Mouse (Mus musculus): ENCODE measurements around the gene Gnb1.
A peak's percentile ranks its signal among the peaks of the same experiment; 100 is the strongest.
"Not testable (repeated sequence)": the region's sequence is repeated elsewhere in the genome, so short reads cannot be mapped to it uniquely, and the experiment has no call there.

The Gnb1 gene

DNA sequence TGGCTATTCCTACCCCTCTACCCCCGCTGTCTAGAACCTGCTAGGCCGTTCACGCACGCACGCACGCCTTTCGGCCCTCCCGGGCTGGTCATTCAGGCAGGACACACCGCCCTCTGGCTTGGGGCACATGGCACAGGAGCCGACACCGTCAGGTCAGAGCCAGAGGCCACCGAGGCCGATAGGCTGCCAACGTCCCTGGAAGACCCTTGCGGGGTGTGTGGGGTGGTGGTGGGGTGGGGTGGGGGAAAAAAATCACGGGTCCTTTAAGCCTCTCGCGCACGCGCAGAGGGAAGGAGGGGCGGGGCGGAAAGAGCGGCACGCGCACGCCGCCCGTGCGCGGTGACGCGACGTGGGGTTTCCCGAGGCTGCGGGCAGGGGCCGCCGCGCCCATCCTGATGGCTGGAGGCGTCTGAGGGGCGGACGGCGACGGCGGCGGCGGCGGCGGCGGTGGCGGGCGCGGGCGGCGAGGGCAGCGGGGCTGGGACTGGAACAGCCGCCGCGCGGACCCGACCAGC is at the start of gene Gnb1:
Gnb1 (plus strand) TSS at position 372 of the 515 bp plus-strand sequence.
- peak; percentile 69 for DNase-seq (ENCODE audit: low spot score)

DNA sequence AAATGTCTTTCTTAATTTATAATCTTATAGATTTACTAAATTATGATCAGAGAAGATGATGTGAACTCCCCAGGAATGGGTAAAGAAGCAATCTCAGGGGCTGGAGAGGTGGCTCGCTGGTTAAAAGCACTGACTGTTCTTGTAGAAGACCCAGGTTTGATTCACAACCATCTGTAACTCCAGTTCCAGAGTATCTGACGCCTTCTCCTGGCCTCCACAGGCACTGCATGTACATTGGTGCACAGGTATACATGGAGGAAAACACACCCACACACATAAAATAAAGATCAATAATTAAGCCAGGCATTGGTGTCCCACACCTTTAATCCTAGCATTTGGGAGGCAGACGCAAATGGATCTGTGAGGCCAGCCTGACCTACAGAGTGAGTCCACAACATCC is 48.4 kb upstream of the Gnb1 start:
- no peak for DNase-seq (ENCODE audit: low spot score)

DNA sequence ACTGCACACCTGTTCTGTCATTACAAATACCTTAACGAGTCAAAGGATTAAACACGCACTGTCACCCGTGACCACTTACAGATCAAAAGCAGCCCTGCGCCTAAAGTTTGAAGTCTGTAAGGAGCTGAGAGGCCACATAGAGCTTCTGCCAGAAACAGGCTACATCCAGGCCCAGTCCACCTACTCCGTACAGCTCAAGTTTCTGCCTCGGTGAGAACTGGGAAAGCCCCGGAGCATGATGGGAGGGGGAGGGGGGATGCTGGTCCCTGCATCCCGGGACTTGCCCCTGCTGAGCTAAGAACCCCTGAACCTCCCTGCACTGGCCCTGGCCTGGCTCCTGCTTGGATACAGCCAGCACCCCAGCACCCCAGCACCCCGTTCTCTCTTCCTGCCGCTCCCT is 39.6 kb upstream of the Gnb1 start:
- no peak for DNase-seq (ENCODE audit: low spot score)

DNA sequence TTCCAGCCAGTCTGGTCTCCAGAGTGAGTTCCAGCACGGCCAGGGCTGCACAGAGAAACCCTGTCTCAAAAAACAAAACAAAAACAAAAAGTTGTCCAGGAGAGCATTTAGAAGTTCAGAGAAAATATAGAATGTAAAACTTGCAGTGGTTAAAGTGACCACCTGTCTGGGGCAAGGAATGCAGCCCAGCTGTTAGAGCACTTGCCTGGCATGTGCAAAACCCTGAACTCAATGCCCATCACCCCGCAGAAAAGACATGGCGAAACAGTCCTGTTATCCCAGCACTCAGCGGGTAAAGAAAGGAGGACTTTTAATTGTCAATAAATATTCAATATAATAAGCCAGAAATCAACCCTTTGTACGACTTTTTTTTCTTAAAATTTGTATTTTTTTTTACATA is 32.6 kb upstream of the Gnb1 start:
- DNase-seq (ENCODE audit: low spot score), result no peak

DNA sequence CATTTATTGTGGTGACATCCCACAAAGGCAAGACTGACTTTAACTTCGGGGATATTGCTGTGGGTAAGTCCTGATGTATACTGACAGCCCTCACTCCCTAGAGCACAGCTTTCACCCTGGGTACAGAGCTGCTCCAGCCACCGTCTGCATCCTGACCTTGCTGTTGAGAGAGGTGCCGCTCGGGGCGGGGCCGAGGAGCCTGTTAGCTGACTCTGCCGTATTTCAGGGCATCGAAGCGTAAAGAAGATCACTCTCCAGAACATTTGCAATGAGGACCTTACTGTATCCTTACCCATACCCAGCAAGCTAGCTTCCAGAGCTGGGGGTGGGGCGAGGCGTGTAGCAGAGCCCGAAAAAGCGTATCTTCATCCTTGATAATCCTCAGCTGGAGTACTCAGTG is 28.1 kb upstream of the Gnb1 start:
- DNase-seq (ENCODE audit: low spot score), result no peak

DNA sequence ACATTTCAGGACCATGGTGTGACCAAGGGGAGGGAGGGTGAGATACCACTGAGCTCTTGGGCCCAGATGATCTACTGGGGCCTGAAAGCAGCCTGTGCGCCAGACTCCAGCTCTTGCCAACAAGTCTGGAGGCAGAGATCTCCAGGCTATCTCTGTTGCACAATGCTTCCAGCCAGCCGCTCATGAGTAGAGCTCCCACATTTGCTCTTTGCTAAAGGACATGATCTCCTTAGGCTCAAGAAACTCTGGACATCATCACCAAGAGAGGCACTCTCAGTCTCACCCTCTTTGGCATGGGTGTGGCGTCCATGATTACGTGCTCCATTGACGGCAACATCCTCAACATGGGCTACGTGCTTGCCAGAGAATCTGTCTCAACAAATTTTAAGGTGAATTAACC is 27.6 kb upstream of the Gnb1 start:
- no peak for DNase-seq (ENCODE audit: low spot score)

DNA sequence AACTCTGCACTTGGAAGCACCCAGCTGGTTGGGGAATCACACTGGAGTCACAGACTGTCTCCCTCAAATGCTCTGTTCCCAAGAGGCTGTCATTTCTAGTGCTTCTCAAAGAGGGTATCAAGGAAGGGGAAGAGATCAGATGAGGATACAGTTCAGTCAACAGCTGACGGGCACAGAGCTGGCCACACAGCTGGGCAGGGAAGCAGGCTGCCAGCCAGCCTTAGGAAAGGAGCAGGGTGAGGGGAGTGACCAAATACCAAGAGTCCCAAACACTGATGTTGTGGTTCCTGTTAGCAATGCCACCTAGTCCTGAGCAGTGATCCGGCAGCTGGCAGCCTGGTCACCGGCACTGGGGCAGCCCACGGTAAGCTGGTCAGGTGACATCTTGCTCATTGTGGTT is 27.1 kb upstream of the Gnb1 start:
- DNase-seq (ENCODE audit: low spot score), result no peak

DNA sequence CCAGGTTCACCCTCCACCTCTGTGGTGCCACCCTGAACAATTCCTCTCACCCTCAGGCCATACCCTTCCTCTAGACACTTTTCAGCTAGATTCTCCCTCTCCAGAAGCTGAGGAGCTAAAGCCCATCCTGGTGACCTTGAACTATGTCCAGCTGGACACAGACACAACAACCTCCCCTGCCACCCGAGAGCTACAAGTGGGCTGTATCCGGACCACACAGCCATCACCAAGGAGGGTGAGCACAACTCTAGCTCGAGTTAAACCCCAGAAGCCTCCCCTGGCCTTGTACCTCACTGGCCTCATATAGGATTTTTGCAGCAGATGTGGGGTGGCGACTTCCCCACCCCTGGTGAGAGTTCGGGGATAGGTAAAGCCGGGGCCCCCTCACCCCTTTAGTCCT is 25.6 kb upstream of the Gnb1 start:
- no peak for DNase-seq (ENCODE audit: low spot score)

DNA sequence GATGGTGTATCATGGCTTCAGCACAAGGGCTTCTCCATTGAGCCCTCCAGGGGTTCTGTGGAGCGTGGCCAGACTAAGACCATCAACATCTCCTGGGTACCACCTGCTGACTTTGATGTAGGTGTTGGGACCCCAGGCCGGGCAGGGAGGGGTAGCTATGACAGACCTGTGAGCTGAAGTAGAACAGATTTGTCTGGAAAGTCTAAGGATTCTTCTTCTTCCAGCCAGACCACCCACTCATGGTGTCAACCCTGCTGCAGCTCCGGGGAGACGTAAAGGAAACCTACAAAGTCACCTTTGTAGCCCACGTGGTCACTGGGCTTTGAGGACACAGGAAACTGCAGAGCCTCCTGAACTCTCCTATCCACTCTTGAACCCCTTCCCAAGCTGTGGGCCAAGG is 25.1 kb upstream of the Gnb1 start:
- no peak for DNase-seq (ENCODE audit: low spot score)

DNA sequence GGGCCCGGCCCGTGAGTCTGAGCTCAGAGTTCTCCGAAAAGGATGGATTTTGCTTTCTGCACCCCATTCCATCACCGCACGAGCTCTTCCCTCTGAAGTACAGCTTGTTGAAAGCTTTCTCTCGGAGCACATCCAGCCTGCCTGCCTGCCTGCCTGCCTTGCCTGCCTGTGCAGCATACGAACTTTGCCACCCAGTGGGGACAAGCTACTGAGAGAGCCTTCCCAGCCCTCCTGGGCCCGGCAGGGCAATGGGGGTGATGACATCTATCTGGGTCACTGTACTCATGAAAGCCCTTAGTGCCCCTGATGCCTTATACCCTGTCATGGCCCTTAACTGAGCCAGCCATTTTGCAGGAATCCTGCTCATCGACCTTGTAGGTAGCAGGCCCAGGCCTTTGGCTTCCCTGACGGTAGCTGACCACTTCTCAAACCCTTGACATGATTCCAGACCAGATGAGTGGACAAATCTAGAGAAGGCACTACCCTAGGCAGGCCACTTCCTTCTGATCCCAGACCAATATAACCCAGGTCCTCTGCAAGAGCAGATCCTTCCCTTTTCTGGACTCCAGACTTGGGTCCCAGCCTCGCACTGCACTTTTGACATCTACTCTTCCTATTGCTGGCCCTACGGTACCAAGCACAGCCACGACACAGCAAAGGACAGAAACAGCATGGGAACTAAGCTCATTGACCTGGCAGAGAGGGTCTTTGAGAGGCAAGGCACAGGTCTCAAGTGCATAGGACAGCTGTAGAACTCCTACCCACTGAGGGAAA is 23.7 kb upstream of the Gnb1 start:
- DNase-seq (ENCODE audit: low spot score), result no peak

DNA sequence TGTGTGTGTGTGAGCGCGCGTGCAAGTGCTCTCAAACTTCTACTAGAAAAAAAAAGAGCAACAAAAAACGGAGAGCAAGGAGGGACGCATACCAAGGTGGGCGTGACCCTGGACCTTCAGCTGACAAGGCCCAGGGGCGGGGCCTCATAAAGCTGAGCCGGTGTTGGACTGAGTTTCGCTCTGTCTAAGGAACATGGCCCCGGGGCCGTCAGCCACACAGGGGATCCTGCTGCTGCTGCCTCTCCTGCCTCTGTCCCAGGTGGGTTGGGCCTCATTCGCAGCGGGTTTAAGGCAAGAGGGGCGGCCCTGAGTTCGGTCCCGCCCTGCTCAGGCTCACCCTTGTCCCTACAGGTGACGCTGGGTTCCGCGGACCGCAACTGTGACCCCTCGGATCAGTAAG is 22.2 kb upstream of the Gnb1 start, which contains the start of gene Tmem52:
Tmem52 (plus strand) TSS at position 163 of the 400 bp plus-strand sequence.
- no peak for DNase-seq (ENCODE audit: low spot score)

DNA sequence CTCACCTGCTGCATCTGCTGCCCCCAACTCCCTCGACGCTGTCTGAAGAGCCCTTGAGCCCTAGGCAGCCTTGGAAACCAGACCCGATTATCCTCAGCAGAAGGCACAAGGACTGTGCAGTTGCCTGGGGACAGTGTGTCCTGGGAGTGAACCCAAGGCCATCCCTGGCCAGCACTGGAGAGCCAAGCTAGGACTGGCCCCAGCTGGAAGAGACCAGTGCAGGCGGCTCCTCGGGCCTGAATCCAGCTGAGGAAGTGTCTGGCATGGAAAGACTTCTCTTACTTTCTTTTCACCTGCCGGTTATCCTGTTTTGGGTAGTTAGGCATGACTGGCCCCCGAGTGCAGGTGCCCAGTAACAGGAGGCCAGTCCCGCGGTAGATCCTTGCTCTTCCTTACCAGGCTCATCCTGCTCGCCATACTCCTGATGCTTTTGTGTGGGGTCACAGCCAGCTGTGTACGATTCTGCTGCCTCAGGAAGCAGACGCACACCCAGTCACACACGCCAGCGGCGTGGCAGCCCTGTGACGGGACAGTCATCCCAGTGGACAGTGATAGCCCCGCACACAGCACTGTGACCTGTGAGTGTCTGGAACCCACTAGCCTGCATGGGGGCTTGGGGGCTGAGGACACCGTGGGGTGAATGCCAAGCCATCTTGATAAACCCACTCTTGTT is 21.4 kb upstream of the Gnb1 start:
- no peak for DNase-seq (ENCODE audit: low spot score)

DNA sequence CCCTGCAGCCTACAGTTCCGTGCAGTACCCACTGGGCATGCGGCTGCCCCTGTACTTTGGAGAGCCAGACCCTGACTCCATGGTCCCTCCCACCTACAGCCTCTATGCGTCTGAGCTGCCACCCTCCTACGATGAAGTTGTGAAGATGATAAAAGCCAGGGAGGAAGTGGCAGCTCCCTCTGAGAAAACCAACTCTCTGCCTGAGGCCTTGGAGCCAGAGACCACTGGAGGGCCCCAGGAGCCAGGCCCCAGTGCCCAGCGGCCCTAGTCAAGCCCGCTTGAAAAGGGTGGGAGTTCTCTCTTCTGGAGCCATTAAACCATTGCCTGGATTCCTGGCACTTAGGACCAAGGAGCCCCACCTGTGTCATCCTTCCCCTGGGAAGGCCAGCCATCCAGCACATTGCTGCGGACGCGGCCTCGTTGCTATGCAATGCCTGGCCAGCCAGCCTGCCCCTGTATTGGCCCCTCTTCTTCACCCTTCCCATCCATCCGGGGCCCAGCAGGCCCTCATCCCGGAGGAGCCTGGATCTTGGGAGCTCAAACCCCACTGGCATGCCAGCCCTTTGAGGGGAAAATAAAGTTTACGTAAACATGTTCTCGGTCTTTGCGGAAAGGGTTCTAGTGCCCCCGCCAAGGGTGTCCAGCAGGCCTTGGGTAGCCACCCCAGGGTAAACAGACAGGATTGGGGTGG is 20.8 kb upstream of the Gnb1 start:
- no peak for DNase-seq (ENCODE audit: low spot score)

DNA sequence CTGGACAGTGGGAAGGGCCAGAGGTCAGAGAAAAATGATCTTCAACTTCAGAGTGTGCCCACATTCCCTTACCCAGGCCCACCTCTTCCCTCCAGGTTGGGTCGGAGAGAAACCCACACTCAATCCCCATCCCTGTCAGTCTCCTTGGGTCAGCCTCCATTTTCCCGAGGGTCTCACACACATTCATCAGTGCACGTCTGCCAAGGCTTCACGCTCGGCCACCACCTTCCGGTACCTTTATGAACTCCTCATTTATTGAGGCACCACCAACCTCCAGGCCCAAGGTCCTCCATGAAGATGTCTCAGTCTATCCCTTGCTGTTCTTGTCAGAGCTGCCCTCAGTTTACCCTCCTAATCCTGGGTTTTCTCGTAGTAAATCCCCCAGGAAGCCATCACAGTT is 20.2 kb upstream of the Gnb1 start:
- no peak for DNase-seq (ENCODE audit: low spot score)

DNA sequence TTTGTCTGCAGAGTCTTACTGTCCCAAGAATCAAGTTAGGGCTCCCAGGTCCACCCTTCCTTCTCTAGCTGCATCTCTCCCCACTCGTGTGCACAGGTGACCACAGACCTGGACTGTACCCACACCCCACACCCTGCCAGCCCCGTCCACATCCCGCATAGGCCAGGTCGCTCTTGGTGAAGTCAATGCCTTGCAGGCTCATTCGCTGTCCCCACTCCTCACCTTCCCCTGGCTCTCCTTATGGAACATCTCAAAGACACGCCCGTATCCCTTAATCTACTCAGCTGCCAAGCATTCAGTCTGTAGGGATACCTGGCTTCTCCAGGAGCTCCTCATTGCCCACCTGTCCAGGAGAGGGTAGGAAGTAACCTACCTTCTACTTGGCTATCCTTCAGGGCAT is 19.8 kb upstream of the Gnb1 start:
- no peak for DNase-seq (ENCODE audit: low spot score)

DNA sequence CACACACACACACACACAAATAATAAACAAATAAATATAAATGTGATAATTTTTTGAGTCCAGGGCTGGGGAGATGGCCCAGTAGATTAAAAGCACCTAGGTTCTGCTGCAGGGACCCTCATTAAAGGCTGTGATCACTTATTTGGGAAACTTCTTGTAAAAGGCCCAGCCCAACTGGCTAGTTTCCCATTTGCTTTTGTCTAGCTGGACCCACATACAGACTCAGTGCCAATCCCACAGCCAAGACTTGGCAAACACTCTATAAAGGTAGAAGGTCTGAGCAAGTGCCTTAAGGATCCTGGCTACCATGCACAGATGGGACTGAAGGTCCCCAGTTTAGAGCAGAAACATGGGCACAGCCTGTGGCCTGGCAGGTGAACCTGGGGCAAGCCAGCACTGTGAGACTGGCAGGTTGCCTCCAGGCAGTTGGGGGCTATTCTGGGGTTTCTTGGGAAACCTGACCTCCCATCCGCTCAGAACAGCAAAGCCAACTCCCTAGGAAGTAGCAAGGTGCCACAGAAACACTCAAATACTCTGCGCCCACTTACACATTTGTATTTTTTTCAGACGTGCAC is 18.4 kb upstream of the Gnb1 start:
- no peak for DNase-seq (ENCODE audit: low spot score)

DNA sequence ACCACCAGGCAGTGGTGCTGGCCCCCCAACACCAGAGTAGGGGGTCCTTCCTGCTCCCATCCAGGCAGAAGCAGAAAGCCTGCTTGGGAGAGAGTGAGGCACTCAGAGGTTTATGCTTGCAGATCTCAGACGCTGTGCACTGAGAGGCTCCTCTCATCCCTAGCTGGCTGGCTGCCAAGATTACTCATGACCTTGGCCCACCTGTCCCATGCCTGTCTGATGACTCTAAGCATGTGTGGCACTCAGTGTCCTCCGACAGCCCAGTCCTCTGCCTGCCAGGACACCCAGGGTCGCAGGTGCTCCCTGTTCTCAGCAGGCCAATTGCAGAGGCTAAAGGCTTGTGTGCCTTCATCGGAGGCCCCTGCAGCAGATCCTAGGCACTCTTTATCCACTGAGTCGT is 17.8 kb upstream of the Gnb1 start:
- no peak for DNase-seq (ENCODE audit: low spot score)

DNA sequence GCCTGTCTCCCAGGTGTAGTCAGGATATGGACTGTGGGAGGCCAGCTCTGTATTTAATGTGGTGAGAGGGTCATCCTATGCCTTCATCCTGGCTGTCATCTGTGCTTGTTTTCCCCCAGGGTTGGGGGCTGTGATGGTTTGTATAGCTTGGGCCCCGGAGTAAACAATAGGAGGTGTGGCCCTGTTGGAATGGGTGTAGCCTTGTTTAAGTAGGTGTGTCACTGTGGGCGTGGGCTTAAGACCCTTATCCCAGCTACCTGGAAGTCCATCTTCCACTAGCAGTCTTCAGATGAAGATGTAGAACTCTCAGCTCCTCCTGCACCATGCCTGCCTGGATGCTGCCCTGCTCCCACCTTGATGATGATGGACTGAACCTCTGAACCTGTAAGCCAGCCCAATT is 17.4 kb upstream of the Gnb1 start:
- DNase-seq (ENCODE audit: low spot score), result not testable (repeated sequence)

DNA sequence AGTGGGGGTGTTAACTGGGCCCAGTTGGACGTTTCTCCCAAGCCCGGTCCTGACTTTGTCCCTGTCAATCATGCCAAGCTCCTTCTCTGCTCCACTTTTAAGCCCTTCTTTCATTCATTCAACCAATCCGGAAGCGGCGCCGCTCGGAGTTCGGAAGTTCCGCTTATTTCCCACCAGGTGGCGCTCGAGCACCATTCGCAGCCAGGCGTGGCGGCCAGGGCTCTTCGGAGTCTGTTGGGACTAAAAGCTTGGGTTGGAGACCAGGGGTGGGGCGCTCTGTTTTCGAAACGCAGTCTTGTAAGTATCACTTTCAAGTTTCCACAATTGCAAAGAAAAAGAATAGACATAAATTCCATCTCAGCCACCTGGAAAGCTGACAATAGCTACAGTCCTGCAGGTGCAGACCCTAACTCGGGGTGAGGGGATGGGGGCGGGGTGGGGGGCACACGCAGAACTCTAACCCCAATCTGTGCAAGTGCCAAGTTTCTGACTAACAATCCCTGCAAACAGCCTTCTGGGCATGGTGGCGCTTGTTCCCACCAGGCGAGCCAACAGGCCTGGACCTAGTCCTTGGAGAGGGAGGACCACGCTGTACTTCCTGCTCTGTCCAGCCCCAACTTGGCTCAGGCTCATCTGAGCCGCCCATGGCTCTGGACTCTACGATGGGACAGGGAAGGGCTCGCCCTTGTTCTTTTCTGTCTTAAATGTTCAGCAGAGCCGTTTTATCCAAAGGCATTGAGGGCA is 9.6 kb upstream of the Gnb1 start:
- DNase-seq (ENCODE audit: low spot score), result peak; percentile 57

DNA sequence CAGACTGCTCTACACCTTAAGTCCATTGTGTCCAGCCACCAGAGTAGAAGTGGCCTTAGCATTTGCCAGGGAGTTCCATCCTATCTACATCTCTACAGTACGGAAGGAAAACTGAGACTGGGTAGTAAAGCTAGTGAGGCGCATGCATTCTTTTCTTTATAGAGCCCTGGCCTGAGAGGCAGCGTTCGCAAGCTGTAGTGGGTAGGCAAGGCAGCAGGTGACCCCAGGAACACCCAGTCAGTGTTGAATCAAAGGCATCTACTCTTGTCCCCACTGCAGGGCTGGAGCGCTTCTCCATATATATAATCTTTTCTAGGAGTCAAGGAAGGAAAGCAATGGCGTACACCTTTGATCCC is 9.1 kb upstream of the Gnb1 start:
- no peak for DNase-seq (ENCODE audit: low spot score)

DNA sequence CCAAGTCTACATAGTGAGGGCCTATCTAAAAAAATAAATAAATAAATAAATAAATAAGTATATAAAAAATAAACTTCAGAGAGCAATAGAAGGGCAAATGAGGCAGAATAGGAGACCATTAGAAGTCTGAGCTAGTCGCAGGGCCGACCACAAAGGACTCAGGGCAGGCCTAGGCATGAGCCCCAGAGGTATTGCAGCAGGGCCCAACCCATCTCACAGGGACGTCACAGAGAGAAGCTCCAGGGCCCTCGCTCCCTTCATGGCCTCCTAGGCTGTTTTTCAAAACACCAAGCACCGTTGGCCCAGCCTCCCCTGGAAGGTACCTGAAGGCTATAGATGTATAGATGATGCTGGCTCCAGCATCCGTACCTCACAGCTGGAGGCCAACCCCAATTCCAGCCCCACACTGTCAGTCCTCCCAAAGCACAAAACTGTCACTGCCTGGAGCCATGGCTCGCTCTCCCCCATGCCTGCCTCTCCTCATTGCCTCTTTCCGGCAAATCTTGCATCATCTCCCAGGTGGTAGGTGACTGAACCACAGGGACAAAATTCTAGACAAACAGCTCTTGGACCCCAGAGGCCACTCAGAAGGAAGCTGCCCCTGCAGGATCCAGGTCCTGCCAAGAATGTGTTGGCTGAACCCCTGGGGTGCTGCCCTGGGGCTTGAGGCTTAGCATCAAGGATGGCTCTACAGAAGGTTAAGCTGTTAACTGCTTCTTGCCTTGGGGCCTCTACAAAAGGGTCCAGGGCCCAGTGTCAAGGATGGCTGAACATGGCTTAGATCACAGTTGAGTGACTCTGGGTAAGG is 8.2 kb upstream of the Gnb1 start:
- DNase-seq (ENCODE audit: low spot score), result no peak
